Mouse (Mus musculus): Measurements from ENCODE around the gene Pfkfb4. TPM values are rescaled to one million over a fixed set of nuclear protein-coding genes. Genes with fewer than 3 reads are reported as not detected.

Gene Pfkfb4
- polyA plus RNA-seq, 1 experiment from 2014 or later, result 17.6 TPM

DNA sequence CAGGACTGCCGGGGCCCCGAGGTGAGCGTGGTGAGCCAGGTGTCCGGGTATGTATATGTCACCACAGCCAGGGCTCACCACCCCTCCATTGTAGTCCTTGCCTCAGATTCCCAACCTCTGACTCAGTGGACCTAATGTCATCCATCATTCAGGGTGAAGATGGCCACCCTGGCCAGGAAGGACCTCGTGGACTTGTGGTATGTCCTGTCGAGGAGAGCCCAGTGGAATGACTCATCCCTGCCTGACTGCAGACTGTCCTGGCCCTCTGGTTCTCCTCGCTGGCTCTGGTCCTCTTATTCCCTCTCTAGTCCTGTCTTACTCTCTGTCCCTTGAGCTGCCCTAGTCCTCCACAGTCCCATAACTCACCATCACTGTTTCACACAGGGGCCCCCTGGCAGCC lies 13.6 kb upstream of the Pfkfb4 start:
- no peak overlapping the region for H3K27ac ChIP-seq
- WGBS, result 79% methylated on average over 7 of the region's 7 CpGs
- no peak overlapping the region for H3K4me3 ChIP-seq

GRCm38 (mm10) chr9:108982498-108982897 lies 9.1 kb upstream of the Pfkfb4 start:
- no peak overlapping the region for H3K4me3 ChIP-seq
- peaks cover 9% of the 10 kb centered on the region for H3K4me1 ChIP-seq (replicated peaks)
- H3K36me3 ChIP-seq, result no peaks in the 10 kb centered on the region
- H3K27ac ChIP-seq, result no peak overlapping the region
- no peaks in the 10 kb centered on the region for H3K9me3 ChIP-seq
- no peak for DNase-seq (ENCODE audit: low spot score)
- 85% methylated on average over 8 of the region's 8 CpGs for WGBS
- no peaks in the 10 kb centered on the region for H3K27me3 ChIP-seq (ENCODE audit: insufficient read depth, poor library complexity, severe bottlenecking)

More for the DNA sequence above, 13.6 kb upstream of the Pfkfb4 start:
- no peaks in the 10 kb centered on the region for H3K36me3 ChIP-seq
- H3K4me1 ChIP-seq (replicated peaks), result no peaks in the 10 kb centered on the region
- H3K9me3 ChIP-seq, result no peaks in the 10 kb centered on the region
- H3K27me3 ChIP-seq (ENCODE audit: insufficient read depth, poor library complexity, severe bottlenecking), result no peaks in the 10 kb centered on the region
- DNase-seq (ENCODE audit: low spot score), result no peak

- 85% methylated on average over 9 of the region's 9 CpGs for WGBS
- H3K27ac ChIP-seq, result no peak overlapping the region
- no peak for DNase-seq (ENCODE audit: low spot score)
- no peaks in the 10 kb centered on the region for H3K9me3 ChIP-seq
- no peak overlapping the region for H3K4me3 ChIP-seq
- H3K4me1 ChIP-seq (replicated peaks), result peaks cover 16% of the 10 kb centered on the region
- H3K36me3 ChIP-seq, result no peaks in the 10 kb centered on the region
- no peaks in the 10 kb centered on the region for H3K27me3 ChIP-seq (ENCODE audit: insufficient read depth, poor library complexity, severe bottlenecking)
These were observed 8.4 kb upstream of the Pfkfb4 start for GRCm38 (mm10) chr9:108983209-108983608.

GRCm38 (mm10) chr9:108985710-108986109 lies 5.9 kb upstream of the Pfkfb4 start, which contains the start of gene Ucn2:
Ucn2 (plus strand) TSS chr9:108986010.
- no peaks in the 10 kb centered on the region for H3K27me3 ChIP-seq (ENCODE audit: insufficient read depth, poor library complexity, severe bottlenecking)
- peaks cover 34% of the 10 kb centered on the region for H3K4me1 ChIP-seq (replicated peaks)
- no peaks in the 10 kb centered on the region for H3K9me3 ChIP-seq
- no peak within 1 kb of the TSS for H3K27ac ChIP-seq
- no peak within 1 kb of the TSS for H3K4me3 ChIP-seq
- WGBS, result 88% methylated on average over 4 of the region's 4 CpGs
- H3K36me3 ChIP-seq, result no peaks in the 10 kb centered on the region
- no peak for DNase-seq (ENCODE audit: low spot score)

DNA sequence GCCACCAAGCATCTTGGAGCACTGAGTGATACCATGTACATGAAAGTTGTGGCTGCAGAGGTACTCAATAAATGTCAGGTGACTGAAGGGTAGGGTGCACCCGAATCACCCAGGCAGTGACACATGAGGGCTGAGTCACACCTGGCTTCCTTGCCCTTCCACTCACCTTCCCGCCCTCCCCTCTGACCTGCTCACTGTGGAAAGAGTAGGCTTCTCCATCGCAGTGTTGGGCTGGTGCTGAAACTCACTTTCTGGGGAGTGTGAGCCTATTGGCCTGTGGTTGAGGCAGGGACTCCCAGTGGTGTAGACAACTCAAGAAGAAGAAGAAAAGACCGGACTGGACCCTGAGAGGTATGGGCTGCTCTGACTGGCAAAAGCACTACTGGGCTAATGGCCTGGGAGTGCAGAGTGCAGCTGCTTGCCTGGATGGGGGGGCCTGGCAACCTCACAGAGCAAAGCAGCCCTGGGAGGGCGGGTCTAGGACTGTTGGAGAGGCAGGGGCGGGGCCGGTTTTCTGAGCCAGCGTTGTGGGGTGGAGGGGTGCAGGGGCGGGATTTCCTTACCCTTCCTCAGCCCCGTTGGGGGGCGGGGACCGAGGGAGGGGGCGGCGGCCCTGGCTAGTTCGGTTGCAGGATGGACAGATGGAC lies 3.8 kb upstream of the Pfkfb4 start:
- Histone ChIP-seq H3K27ac (peak overlapping the region; percentile 20; the same call in 1 of the 2 replicates), H3K4me1 (replicated peaks) (peaks cover 52% of the 10 kb centered on the region), H3K9me3 (no peaks in the 10 kb centered on the region), H3K4me3 (peak overlapping the region; percentile 34), H3K27me3 (ENCODE audit: insufficient read depth, poor library complexity, severe bottlenecking) (no peaks in the 10 kb centered on the region), H3K36me3 (no peaks in the 10 kb centered on the region)
- DNase-seq (ENCODE audit: low spot score), result peak; percentile 25
- WGBS, result 21% methylated on average over 15 of the region's 15 CpGs

- Histone ChIP-seq H3K27me3 (ENCODE audit: insufficient read depth, poor library complexity, severe bottlenecking) (no peaks in the 10 kb centered on the region), H3K36me3 (no peaks in the 10 kb centered on the region), H3K4me3 (no peak overlapping the region), H3K4me1 (replicated peaks) (peaks cover 47% of the 10 kb centered on the region), H3K27ac (no peak overlapping the region), H3K9me3 (no peaks in the 10 kb centered on the region)
- 84% methylated on average over 4 of the region's 4 CpGs for WGBS
- DNase-seq (ENCODE audit: low spot score), result no peak
These were observed 1.6 kb upstream of the Pfkfb4 start for GRCm38 (mm10) chr9:108989802-108990461.

DNA sequence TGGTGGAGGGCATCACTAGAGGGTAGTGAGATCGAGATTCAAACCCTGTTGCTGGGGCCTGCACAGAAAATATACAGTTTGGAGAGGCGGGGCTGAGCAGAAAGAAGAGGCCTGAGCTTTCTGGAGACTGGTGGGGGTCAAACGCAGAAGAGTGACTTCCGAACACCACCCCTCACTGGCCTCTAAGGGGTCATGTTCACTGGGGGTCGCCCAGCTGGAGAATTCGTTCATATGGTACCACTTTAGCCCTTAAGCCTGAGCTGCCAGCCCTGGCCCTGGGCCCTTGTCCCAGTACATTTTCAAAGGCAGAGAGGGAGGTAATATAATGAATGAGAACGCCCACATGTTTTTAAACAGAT lies 1.1 kb upstream of the Pfkfb4 start:
- no peak for DNase-seq (ENCODE audit: low spot score)
- peaks cover 46% of the 10 kb centered on the region for H3K4me1 ChIP-seq (replicated peaks)
- H3K36me3 ChIP-seq, result no peaks in the 10 kb centered on the region
- no peaks in the 10 kb centered on the region for H3K27me3 ChIP-seq (ENCODE audit: insufficient read depth, poor library complexity, severe bottlenecking)
- H3K4me3 ChIP-seq, result no peak overlapping the region
- WGBS, result 68% methylated on average over 7 of the region's 7 CpGs
- H3K27ac ChIP-seq, result peak overlapping the region; percentile 89; the same call in 1 of the 2 replicates
- H3K9me3 ChIP-seq, result no peaks in the 10 kb centered on the region

- peak overlapping the region; percentile 71 for H3K4me3 ChIP-seq
- no peaks in the 10 kb centered on the region for H3K9me3 ChIP-seq
- H3K27me3 ChIP-seq (ENCODE audit: insufficient read depth, poor library complexity, severe bottlenecking), result no peaks in the 10 kb centered on the region
- no peak for DNase-seq (ENCODE audit: low spot score)
- H3K36me3 ChIP-seq, result no peaks in the 10 kb centered on the region
- WGBS, result 10% methylated on average over 18 of the region's 18 CpGs
- H3K4me1 ChIP-seq (replicated peaks), result peaks cover 51% of the 10 kb centered on the region
- H3K27ac ChIP-seq, result peak overlapping the region; percentile 89
These were observed 499 bp downstream of the Pfkfb4 start for GRCm38 (mm10) chr9:108992085-108992469.

GRCm38 (mm10) chr9:108992620-108993361 lies 1.2 kb downstream of the Pfkfb4 start:
- 86% methylated on average over 9 of the region's 9 CpGs for WGBS
- Histone ChIP-seq H3K27me3 (ENCODE audit: insufficient read depth, poor library complexity, severe bottlenecking) (no peaks in the 10 kb centered on the region), H3K4me1 (replicated peaks) (peaks cover 49% of the 10 kb centered on the region), H3K4me3 (peak overlapping the region; percentile 71), H3K27ac (peak overlapping the region; percentile 89; the same call in 1 of the 2 replicates), H3K36me3 (no peaks in the 10 kb centered on the region), H3K9me3 (no peaks in the 10 kb centered on the region)
- DNase-seq (ENCODE audit: low spot score), result no peak

DNA sequence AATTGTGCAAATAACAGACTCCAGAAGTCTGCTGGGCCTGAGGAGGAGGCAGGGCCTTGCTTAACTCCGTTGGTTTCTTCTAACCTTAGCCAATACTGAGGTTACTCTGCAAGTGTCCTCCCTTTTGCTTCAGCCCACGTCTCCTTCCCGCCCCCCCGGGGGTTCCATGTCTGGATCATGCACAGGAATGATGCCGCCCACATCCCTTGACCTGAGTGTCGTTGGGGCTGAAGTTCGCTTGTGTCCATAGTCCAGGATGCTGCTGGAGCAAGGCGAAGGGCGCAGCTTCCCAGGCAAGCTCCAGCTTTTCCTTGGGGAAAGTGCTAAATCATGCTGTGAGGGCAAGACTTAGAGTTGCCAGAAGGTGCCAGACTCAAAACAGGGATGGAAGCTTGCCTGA lies 4.8 kb downstream of the Pfkfb4 start:
- Histone ChIP-seq H3K9me3 (no peaks in the 10 kb centered on the region), H3K4me1 (replicated peaks) (peaks cover 23% of the 10 kb centered on the region), H3K36me3 (no peaks in the 10 kb centered on the region), H3K27ac (no peak overlapping the region), H3K27me3 (ENCODE audit: insufficient read depth, poor library complexity, severe bottlenecking) (no peaks in the 10 kb centered on the region), H3K4me3 (no peak overlapping the region)
- DNase-seq (ENCODE audit: low spot score), result no peak
- WGBS, result 75% methylated on average over 9 of the region's 9 CpGs

DNA sequence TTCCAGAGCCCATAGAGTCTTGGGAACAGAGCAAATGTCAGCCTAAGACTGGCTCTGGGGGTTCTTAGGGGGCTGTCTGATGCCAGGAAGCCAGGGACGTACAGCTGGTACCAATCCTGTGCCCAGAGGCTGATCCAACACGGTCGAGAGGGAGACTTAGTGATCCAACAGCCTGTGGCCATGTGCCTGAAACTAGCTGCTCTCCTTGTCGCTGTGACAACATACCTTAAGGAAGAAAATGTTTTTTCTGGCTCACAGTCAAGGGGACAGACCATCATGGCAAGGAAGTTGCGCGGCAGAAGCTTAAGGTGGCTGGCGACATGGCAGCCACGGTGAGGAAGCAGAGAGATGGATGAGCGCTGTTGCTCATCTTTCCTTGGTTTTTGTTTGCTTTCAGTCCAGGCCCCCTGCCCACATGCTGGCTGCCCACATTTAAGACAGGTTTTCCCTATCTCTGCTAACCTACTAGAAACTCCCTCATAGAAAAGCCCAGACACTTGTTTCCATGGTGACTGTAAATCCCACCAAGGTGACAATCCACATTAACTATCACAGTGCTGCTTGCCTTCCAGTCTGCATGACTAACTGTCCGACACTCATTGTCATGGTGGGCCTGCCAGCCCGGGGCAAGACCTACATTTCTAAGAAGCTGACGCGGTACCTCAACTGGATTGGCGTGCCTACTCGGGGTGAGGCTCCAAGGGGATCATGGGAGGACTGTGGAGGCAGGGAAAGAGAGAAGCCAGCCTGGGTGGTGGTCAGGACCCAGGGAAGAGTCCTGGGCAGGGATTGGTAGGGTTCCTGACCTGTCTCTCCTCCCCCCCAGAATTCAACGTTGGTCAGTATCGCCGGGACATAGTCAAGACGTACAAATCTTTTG lies 6.9 kb downstream of the Pfkfb4 start:
- DNase-seq (ENCODE audit: low spot score), result no peak
- no peak overlapping the region for H3K4me3 ChIP-seq
- no peaks in the 10 kb centered on the region for H3K27me3 ChIP-seq (ENCODE audit: insufficient read depth, poor library complexity, severe bottlenecking)
- peaks cover 11% of the 10 kb centered on the region; the same call in 1 of the 2 replicates for H3K4me1 ChIP-seq (replicated peaks)
- no peak overlapping the region for H3K27ac ChIP-seq
- H3K9me3 ChIP-seq, result no peaks in the 10 kb centered on the region
- WGBS, result 88% methylated on average over 19 of the region's 19 CpGs
- H3K36me3 ChIP-seq, result no peaks in the 10 kb centered on the region

DNA sequence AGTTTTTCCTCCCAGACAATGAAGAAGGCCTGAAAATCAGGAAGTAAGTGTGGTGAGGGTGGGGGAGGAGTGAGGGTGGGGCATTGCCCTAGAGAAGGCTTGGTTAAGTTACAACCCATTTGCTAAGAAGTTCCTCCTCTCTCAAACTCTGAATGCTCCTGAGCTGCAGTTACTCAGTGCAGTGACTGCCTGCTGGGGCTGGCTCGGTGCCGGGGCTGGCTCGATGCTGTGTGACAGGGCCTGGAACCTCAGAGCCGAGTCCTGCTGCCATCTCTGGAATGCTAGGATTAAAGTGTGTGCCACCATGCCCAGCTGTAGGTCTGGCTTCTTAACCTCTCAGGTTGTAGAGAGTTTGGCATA lies 7.6 kb downstream of the Pfkfb4 start:
- no peak for DNase-seq (ENCODE audit: low spot score)
- no peak overlapping the region for H3K27ac ChIP-seq
- H3K9me3 ChIP-seq, result no peaks in the 10 kb centered on the region
- H3K4me3 ChIP-seq, result no peak overlapping the region
- peaks cover 11% of the 10 kb centered on the region; the same call in 1 of the 2 replicates for H3K4me1 ChIP-seq (replicated peaks)
- WGBS, result 78% methylated on average over 4 of the region's 4 CpGs
- no peaks in the 10 kb centered on the region for H3K36me3 ChIP-seq
- H3K27me3 ChIP-seq (ENCODE audit: insufficient read depth, poor library complexity, severe bottlenecking), result no peaks in the 10 kb centered on the region

Measured in hindbrain, embryonic 10.5 days (tissue).